ENCODE assay signal across 10 mouse cellular contexts in the genomic region with DNA sequence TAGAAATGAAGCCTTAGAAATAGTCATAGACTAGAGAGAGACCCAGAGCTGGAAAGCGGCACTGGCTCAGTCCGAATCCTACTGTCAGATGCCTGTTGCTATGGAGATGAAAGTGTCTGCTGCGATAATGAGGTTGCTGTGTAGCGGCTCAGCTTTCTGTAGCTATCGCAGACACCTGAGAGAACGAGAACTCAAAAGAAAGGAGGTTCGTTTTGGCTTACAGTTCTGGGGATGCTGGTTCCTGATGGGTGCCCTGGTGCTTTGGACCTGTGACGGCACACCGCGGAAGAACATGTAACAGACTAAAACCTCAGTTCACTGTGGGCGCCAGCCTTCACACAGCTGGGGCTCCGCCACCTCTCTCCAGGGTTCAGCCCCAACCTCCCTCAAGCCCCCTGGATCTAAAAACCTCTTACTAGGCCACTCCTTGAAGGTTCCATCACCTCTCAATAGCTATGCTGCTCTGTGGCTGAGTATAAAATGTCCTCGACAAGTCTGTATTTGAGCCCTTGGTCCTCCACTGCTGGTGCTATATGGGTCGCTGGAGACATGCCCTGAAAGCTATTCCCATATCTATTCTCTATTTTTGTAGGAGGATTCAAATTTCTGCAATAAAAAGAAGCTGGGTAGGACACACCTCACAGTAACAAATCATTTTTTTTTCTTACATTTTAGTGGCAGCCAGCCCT. TPM values are rescaled to one million over a fixed set of nuclear protein-coding genes. Genes with fewer than 3 reads are reported as not detected.
DNase-seq lines count a peak whose midpoint lies in the region; ATAC-seq and TF ChIP-seq lines count a peak whose summit lies in the region.
"Had no signal": no experiment of that assay in that cellular context is flagged by ENCODE, and none has a peak within 500 bp of the region (broad histone marks: within the 10 kb centered on the region; RNA-seq: fewer than 3 reads in every experiment).

No protein-coding gene starts in this region.

- no peaks in the 10 kb centered on the region for H3K9me3 ChIP-seq in forebrain, embryonic 13.5 days (replicated peaks)
- no peaks in the 10 kb centered on the region for H3K9me3 ChIP-seq in midbrain, postnatal 0 days (ENCODE audit: low read length)

- peak; percentile 76 for DNase-seq in brain, adult 2 months (ENCODE audit: low read depth, low spot score)
- peak; percentile 32 for DNase-seq in layer of hippocampus, adult 9-10 months (ENCODE audit: low spot score)
- peak; percentile 89 for DNase-seq in midbrain, postnatal 0 days (ENCODE audit: low spot score)
- no peak for DNase-seq in adrenal gland, postnatal 14 days
- DNase-seq in adrenal gland, postnatal 4 days (ENCODE audit: low spot score in 2 of 2), result no peak
- DNase-seq in gastrocnemius, postnatal 14 days, result no peak
- DNase-seq in thymus, postnatal 10 days (ENCODE audit: low spot score in 2 of 2), result no peak
- DNase-seq: cerebellum, adult 11-12 months had no signal

- peak; percentile 91 for ATAC-seq in forebrain, embryonic 13.5 days
- ATAC-seq in midbrain, postnatal 0 days (ENCODE audit: low FRiP score), result peak; percentile 94

- peaks cover 58% of the 10 kb centered on the region for H3K4me1 ChIP-seq in forebrain, embryonic 13.5 days
- H3K4me1 ChIP-seq in midbrain, postnatal 0 days (ENCODE audit: insufficient read depth, low read length), result 0 out of 2 replicates have a peak, but pooled peaks cover 10% of the 10 kb centered on the region

- peak overlapping the region; percentile 57 for H3K4me2 ChIP-seq in forebrain, embryonic 13.5 days
- H3K4me2 ChIP-seq in midbrain, postnatal 0 days (ENCODE audit: low read depth, low read length, poor library complexity, severe bottlenecking), result peak overlapping the region; percentile 38

- WGBS in forebrain, embryonic 13.5 days, result 24% methylated on average over 14 of the region's 14 CpGs
- WGBS in midbrain, postnatal 0 days, result 19% methylated on average over 14 of the region's 14 CpGs

- H3K27me3 ChIP-seq in forebrain, embryonic 13.5 days, result no peaks in the 10 kb centered on the region
- H3K27me3 ChIP-seq in midbrain, postnatal 0 days (ENCODE audit: insufficient read depth, low read length), result no peaks in the 10 kb centered on the region

- no peak for TF ChIP-seq CTCF in midbrain, postnatal 0 days (IDR thresholded peaks at IDR 0.05)

- H3K27ac ChIP-seq in forebrain, embryonic 13.5 days, result peak overlapping the region; percentile 77
- peak overlapping the region; percentile 81 for H3K27ac ChIP-seq in midbrain, postnatal 0 days (ENCODE audit: low read depth, low read length)
- H3K27ac ChIP-seq: macrophage had no signal

- intact Hi-C loops in gastrocnemius, postnatal 14 days (cut with DNase I; ENCODE audit: low total_unique reads), result no loop called here

- H3K9ac ChIP-seq in forebrain, embryonic 13.5 days, result peak overlapping the region; percentile 50
- H3K9ac ChIP-seq in midbrain, postnatal 0 days (replicated peaks; ENCODE audit: low read length, poor library complexity, severe bottlenecking), result 0 out of 2 replicates have a peak overlapping the region, but pooled peaks have one; percentile 24

- no peak overlapping the region for H3K4me3 ChIP-seq in forebrain, embryonic 13.5 days
- H3K4me3 ChIP-seq in midbrain, postnatal 0 days (ENCODE audit: low read depth, low read length), result peak overlapping the region; percentile 9; the same call in 1 of the 2 replicates

- no peaks in the 10 kb centered on the region for H3K36me3 ChIP-seq in forebrain, embryonic 13.5 days (ENCODE audit: poor library complexity, severe bottlenecking)
- no peaks in the 10 kb centered on the region for H3K36me3 ChIP-seq in midbrain, postnatal 0 days (ENCODE audit: insufficient read depth, low read length)

RNA-seq across cellular contexts. Expression of gene Parp11, which starts 6.1 kb away (rescaled TPM):
- polyA plus RNA-seq in forebrain, embryonic 13.5 days (2015; fragmentation: Nextera tagmentation; extraction: Ambion mirVana), result 74.4 and 77.3 TPM in 2 replicates
- 68.5 and 73.2 TPM in 2 replicates for total RNA-seq in midbrain, postnatal 0 days (2014; rRNA removed)
- polyA plus RNA-seq in midbrain, postnatal 0 days (2015; fragmentation: Nextera tagmentation; extraction: Ambion mirVana), result 51.5 and 57.2 TPM in 2 replicates
- 20.2 and 23.1 TPM in 2 replicates for total RNA-seq in adrenal gland, postnatal 14 days (2021)
- 10 to 100 TPM; 26.3 to 30.9 TPM for total RNA-seq in adrenal gland, postnatal 4 days (2021)
- 1 to 10 TPM; 3.8 to 5.7 TPM for total RNA-seq in gastrocnemius, postnatal 14 days (2021)

Comparison
In these comparisons a context has a peak if more than half of its experiments do, and no peak if none do; other contexts are left out.
1. DNase-seq: peak in brain, adult 2 months (single experiment), layer of hippocampus, adult 9-10 months (single experiment) and midbrain, postnatal 0 days (single experiment); none in adrenal gland, postnatal 14 days (single experiment), adrenal gland, postnatal 4 days (0 of 2), gastrocnemius, postnatal 14 days (single experiment) and thymus, postnatal 10 days (0 of 2).